Mouse (Mus musculus): ENCODE measurements around the gene Ahcyl2.

DNA sequence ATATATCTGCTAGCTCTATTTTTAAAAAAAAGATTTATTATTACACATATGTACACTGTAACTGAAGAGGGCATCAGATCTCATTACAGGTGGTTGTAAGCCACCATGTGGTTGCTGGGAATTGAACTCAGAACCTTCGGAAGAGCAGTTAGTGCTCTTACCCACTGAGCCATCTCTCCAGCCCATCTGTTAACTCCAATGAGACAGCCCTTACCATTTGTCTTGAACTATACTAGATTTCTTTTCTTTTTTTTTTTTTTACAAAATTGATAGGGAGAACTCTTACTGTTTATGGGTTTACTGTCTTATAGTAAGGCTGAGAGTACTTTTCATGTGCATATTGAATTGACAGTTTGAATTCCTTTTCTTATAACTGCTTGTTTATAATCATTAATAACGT, 12.8 kb downstream of the Ahcyl2 start:
- TF ChIP-seq CTCF (IDR thresholded peaks at IDR 0.05) = no peak
- no peak for TF ChIP-seq EP300 (IDR thresholded peaks at IDR 0.05)

Data from lung, postnatal 0 days (tissue).